Mouse (Mus musculus): ENCODE measurements around the gene Evl. TPM values are rescaled to one million over a fixed set of nuclear protein-coding genes. Genes with fewer than 3 reads are reported as not detected.

Evl gene
- polyA plus RNA-seq, 1 experiment from 2014 or later: 57.9 TPM

- Histone ChIP-seq H3K27me3 (ENCODE audit: control insufficient read depth, insufficient read depth, low read length) (no peaks in the 10 kb centered on the region), H3K9ac (ENCODE audit: low read length) (no peak overlapping the region), H3K36me3 (ENCODE audit: control insufficient read depth, insufficient read depth, low read length) (peaks cover 81% of the 10 kb centered on the region), H3K4me1 (ENCODE audit: control insufficient read depth in 2 of 2, insufficient read depth in 2 of 2, low read length in 2 of 2) (no peaks in the 10 kb centered on the region), H3K9me3 (ENCODE audit: control insufficient read depth, low read length) (no peaks in the 10 kb centered on the region), H3K27ac (replicated peaks in 1 of 2; ENCODE audit: control insufficient read depth in 1 of 2, insufficient read depth in 1 of 2, low read depth in 2 of 2, low read length in 2 of 2) (no peak overlapping the region), H3K4me3 (ENCODE audit: control insufficient read depth in 1 of 2, insufficient read depth in 1 of 2, low read depth in 1 of 2, low read length in 2 of 2) (no peak overlapping the region), H3K4me2 (ENCODE audit: low read length) (no peak overlapping the region)
- no peak for ATAC-seq (ENCODE audit: insufficient number of reproducible peaks, insufficient read depth, low FRiP score, low read depth)
- WGBS: 92% methylated on average over 8 of the region's 8 CpGs
Measured at GRCm38 (mm10) chr12:108680861-108681260, 126.3 kb downstream of the Evl start.

- Histone ChIP-seq H3K27ac (replicated peaks in 1 of 2; ENCODE audit: control insufficient read depth in 1 of 2, insufficient read depth in 1 of 2, low read depth in 2 of 2, low read length in 2 of 2) (no peak overlapping the region), H3K27me3 (ENCODE audit: control insufficient read depth, insufficient read depth, low read length) (no peaks in the 10 kb centered on the region), H3K9me3 (ENCODE audit: control insufficient read depth, low read length) (no peaks in the 10 kb centered on the region), H3K4me1 (ENCODE audit: control insufficient read depth in 2 of 2, insufficient read depth in 2 of 2, low read length in 2 of 2) (no peaks in the 10 kb centered on the region), H3K4me2 (ENCODE audit: low read length) (no peak overlapping the region), H3K9ac (ENCODE audit: low read length) (no peak overlapping the region), H3K4me3 (ENCODE audit: control insufficient read depth in 1 of 2, insufficient read depth in 1 of 2, low read depth in 1 of 2, low read length in 2 of 2) (no peak overlapping the region), H3K36me3 (ENCODE audit: control insufficient read depth, insufficient read depth, low read length) (peaks cover 81% of the 10 kb centered on the region)
- no peak for ATAC-seq (ENCODE audit: insufficient number of reproducible peaks, insufficient read depth, low FRiP score, low read depth)
- WGBS: 82% methylated on average over 13 of the region's 13 CpGs
Measured at GRCm38 (mm10) chr12:108682240-108683023, 127.9 kb downstream of the Evl start.

- H3K27ac ChIP-seq (replicated peaks in 1 of 2; ENCODE audit: control insufficient read depth in 1 of 2, insufficient read depth in 1 of 2, low read depth in 2 of 2, low read length in 2 of 2): no peak overlapping the region
- H3K4me1 ChIP-seq (ENCODE audit: control insufficient read depth in 2 of 2, insufficient read depth in 2 of 2, low read length in 2 of 2): peaks cover 2 to 5% of the 10 kb centered on the region in 2 experiments; a peak in 1 of 4 replicates
- H3K9ac ChIP-seq (ENCODE audit: low read length): no peak overlapping the region
- no peak for ATAC-seq (ENCODE audit: insufficient number of reproducible peaks, insufficient read depth, low FRiP score, low read depth)
- H3K27me3 ChIP-seq (ENCODE audit: control insufficient read depth, insufficient read depth, low read length): no peaks in the 10 kb centered on the region
- H3K36me3 ChIP-seq (ENCODE audit: control insufficient read depth, insufficient read depth, low read length): peaks cover 65% of the 10 kb centered on the region
- H3K9me3 ChIP-seq (ENCODE audit: control insufficient read depth, low read length): no peaks in the 10 kb centered on the region
- no peak overlapping the region for H3K4me3 ChIP-seq (ENCODE audit: control insufficient read depth in 1 of 2, insufficient read depth in 1 of 2, low read depth in 1 of 2, low read length in 2 of 2)
- H3K4me2 ChIP-seq (ENCODE audit: low read length): no peak overlapping the region
- 77% methylated on average over 6 of the region's 6 CpGs for WGBS
Measured at GRCm38 (mm10) chr12:108686463-108686862, 131.9 kb downstream of the Evl start.

- H3K27me3 ChIP-seq (ENCODE audit: control insufficient read depth, insufficient read depth, low read length): no peaks in the 10 kb centered on the region
- H3K4me3 ChIP-seq (ENCODE audit: control insufficient read depth in 1 of 2, insufficient read depth in 1 of 2, low read depth in 1 of 2, low read length in 2 of 2): no peak overlapping the region
- no peak overlapping the region for H3K9ac ChIP-seq (ENCODE audit: low read length)
- no peak overlapping the region for H3K4me2 ChIP-seq (ENCODE audit: low read length)
- peaks cover 2 to 5% of the 10 kb centered on the region in 2 experiments; a peak in 1 of 4 replicates for H3K4me1 ChIP-seq (ENCODE audit: control insufficient read depth in 2 of 2, insufficient read depth in 2 of 2, low read length in 2 of 2)
- peaks cover 61% of the 10 kb centered on the region for H3K36me3 ChIP-seq (ENCODE audit: control insufficient read depth, insufficient read depth, low read length)
- WGBS: 61% methylated on average over 6 of the region's 6 CpGs
- H3K27ac ChIP-seq (replicated peaks in 1 of 2; ENCODE audit: control insufficient read depth in 1 of 2, insufficient read depth in 1 of 2, low read depth in 2 of 2, low read length in 2 of 2): no peak overlapping the region
- no peak for ATAC-seq (ENCODE audit: insufficient number of reproducible peaks, insufficient read depth, low FRiP score, low read depth)
- no peaks in the 10 kb centered on the region for H3K9me3 ChIP-seq (ENCODE audit: control insufficient read depth, low read length)
Measured at GRCm38 (mm10) chr12:108686926-108687325, 132.4 kb downstream of the Evl start.

- Histone ChIP-seq H3K4me1 (ENCODE audit: control insufficient read depth in 2 of 2, insufficient read depth in 2 of 2, low read length in 2 of 2) (peaks cover 2 to 5% of the 10 kb centered on the region in 2 experiments; a peak in 1 of 4 replicates), H3K27me3 (ENCODE audit: control insufficient read depth, insufficient read depth, low read length) (no peaks in the 10 kb centered on the region), H3K4me3 (ENCODE audit: control insufficient read depth in 1 of 2, insufficient read depth in 1 of 2, low read depth in 1 of 2, low read length in 2 of 2) (no peak overlapping the region), H3K9me3 (ENCODE audit: control insufficient read depth, low read length) (no peaks in the 10 kb centered on the region), H3K9ac (ENCODE audit: low read length) (no peak overlapping the region), H3K27ac (replicated peaks in 1 of 2; ENCODE audit: control insufficient read depth in 1 of 2, insufficient read depth in 1 of 2, low read depth in 2 of 2, low read length in 2 of 2) (no peak overlapping the region), H3K4me2 (ENCODE audit: low read length) (no peak overlapping the region), H3K36me3 (ENCODE audit: control insufficient read depth, insufficient read depth, low read length) (peaks cover 38% of the 10 kb centered on the region)
- peak; percentile 10; the same call in 1 of the 2 replicates for ATAC-seq (ENCODE audit: insufficient number of reproducible peaks, insufficient read depth, low FRiP score, low read depth)
- WGBS: 35% methylated on average over 9 of the region's 9 CpGs
Measured at GRCm38 (mm10) chr12:108689167-108689566, 134.6 kb downstream of the Evl start.

- no peaks in the 10 kb centered on the region for H3K9me3 ChIP-seq (ENCODE audit: control insufficient read depth, low read length)
- H3K27ac ChIP-seq (replicated peaks in 1 of 2; ENCODE audit: control insufficient read depth in 1 of 2, insufficient read depth in 1 of 2, low read depth in 2 of 2, low read length in 2 of 2): no peak overlapping the region
- WGBS: 78% methylated on average over 9 of the region's 9 CpGs
- H3K9ac ChIP-seq (ENCODE audit: low read length): no peak overlapping the region
- H3K4me2 ChIP-seq (ENCODE audit: low read length): no peak overlapping the region
- ATAC-seq (ENCODE audit: insufficient number of reproducible peaks, insufficient read depth, low FRiP score, low read depth): no peak
- H3K4me1 ChIP-seq (ENCODE audit: control insufficient read depth in 2 of 2, insufficient read depth in 2 of 2, low read length in 2 of 2): peaks cover 2 to 5% of the 10 kb centered on the region in 2 experiments; a peak in 1 of 4 replicates
- H3K4me3 ChIP-seq (ENCODE audit: control insufficient read depth in 1 of 2, insufficient read depth in 1 of 2, low read depth in 1 of 2, low read length in 2 of 2): no peak overlapping the region
- peaks cover 27% of the 10 kb centered on the region for H3K36me3 ChIP-seq (ENCODE audit: control insufficient read depth, insufficient read depth, low read length)
- no peaks in the 10 kb centered on the region for H3K27me3 ChIP-seq (ENCODE audit: control insufficient read depth, insufficient read depth, low read length)
Measured at GRCm38 (mm10) chr12:108690529-108690928, 136.0 kb downstream of the Evl start.

GRCm38 (mm10) chr12:108693592-108693991 is 139.1 kb downstream of the Evl start:
- Histone ChIP-seq H3K27me3 (ENCODE audit: control insufficient read depth, insufficient read depth, low read length) (no peaks in the 10 kb centered on the region), H3K9ac (ENCODE audit: low read length) (no peak overlapping the region), H3K4me3 (ENCODE audit: control insufficient read depth in 1 of 2, insufficient read depth in 1 of 2, low read depth in 1 of 2, low read length in 2 of 2) (no peak overlapping the region), H3K4me1 (ENCODE audit: control insufficient read depth in 2 of 2, insufficient read depth in 2 of 2, low read length in 2 of 2) (peaks cover 2 to 4% of the 10 kb centered on the region in 2 experiments; a peak in 3 of 4 replicates), H3K27ac (replicated peaks in 1 of 2; ENCODE audit: control insufficient read depth in 1 of 2, insufficient read depth in 1 of 2, low read depth in 2 of 2, low read length in 2 of 2) (no peak overlapping the region), H3K9me3 (ENCODE audit: control insufficient read depth, low read length) (no peaks in the 10 kb centered on the region), H3K4me2 (ENCODE audit: low read length) (no peak overlapping the region), H3K36me3 (ENCODE audit: control insufficient read depth, insufficient read depth, low read length) (peaks cover under 1% of the 10 kb centered on the region; the same call in 1 of the 2 replicates)
- 64% methylated on average over 2 of the region's 2 CpGs for WGBS
- ATAC-seq (ENCODE audit: insufficient number of reproducible peaks, insufficient read depth, low FRiP score, low read depth): no peak
